Mouse (Mus musculus) gastrocnemius, postnatal 36 days (tissue): ENCODE measurements around the gene Mmp24. TPM values are rescaled to one million over a fixed set of nuclear protein-coding genes. Genes with fewer than 3 reads are reported as not detected.
"Not testable (repeated sequence)": the region's sequence is repeated elsewhere in the genome, so short reads cannot be mapped to it uniquely, and the experiment has no call there.

Source experiments
- DNase-seq, 2 experiments: peaks; one replicate each; pipeline ENCODE4 v3.0.0; 2022
- intact Hi-C: fragments of 180-260 bp; cut with DNase I; formaldehyde crosslinking; loops from one replicate; pipeline ENCODE4 v1.15.1; 2025
- total RNA-seq, 2 experiments: library from RNA; stranded (reverse); gene quantifications; 2 replicates each; pipeline ENCODE4 v1.2.3; 2021

The Mmp24 gene
- total RNA-seq, 2 experiments from 2014 or later: not detected

GRCm38 (mm10) chr2:155809620-155810019 is 34.5 kb downstream of the Mmp24 start:
- DNase-seq: no peak
- intact Hi-C loops: loop anchor here (5.0 to 10.0 kb wide), 2 partner anchors 42 to 115 kb away; partner anchors contain the start of gene Trpc4ap

GRCm38 (mm10) chr2:155811821-155812396 is 36.8 kb downstream of the Mmp24 start:
- peak; percentile 68 to 70 for DNase-seq
- intact Hi-C loops: loop anchor here (5.0 to 10.0 kb wide), 2 partner anchors 45 to 117 kb away; partner anchors contain the start of gene Trpc4ap

- no peak for DNase-seq
- intact Hi-C loops: loop anchor here (5.0 to 10.0 kb wide), 2 partner anchors 45 to 118 kb away; partner anchors contain the start of gene Trpc4ap
Observed at GRCm38 (mm10) chr2:155812637-155813036, 37.5 kb downstream of the Mmp24 start.

GRCm38 (mm10) chr2:155814829-155815228 is 39.7 kb downstream of the Mmp24 start:
- no peak for DNase-seq
- intact Hi-C loops: loop anchor here (5.0 to 10.0 kb wide), 2 partner anchors 48 to 120 kb away; partner anchors contain the start of gene Trpc4ap

GRCm38 (mm10) chr2:155816179-155816578 is 41.0 kb downstream of the Mmp24 start:
- no peak for DNase-seq
- intact Hi-C loops: loop anchor here (10.0 kb wide), 1 partner anchor 121 kb away; the partner anchor contains the start of gene Trpc4ap

GRCm38 (mm10) chr2:155817301-155818245 is 42.4 kb downstream of the Mmp24 start:
- DNase-seq: peak; percentile 51 to 65
- intact Hi-C loops: loop anchor here (10.0 kb wide), 1 partner anchor 123 kb away; the partner anchor contains the start of gene Trpc4ap

GRCm38 (mm10) chr2:155818596-155819391 is 43.7 kb downstream of the Mmp24 start:
- peak; percentile 93 to 97 for DNase-seq
- intact Hi-C loops: loop anchor here (10.0 kb wide), 1 partner anchor 124 kb away; the partner anchor contains the start of gene Trpc4ap

GRCm38 (mm10) chr2:155819392-155819448 is 44.1 kb downstream of the Mmp24 start, which contains the start of gene BC029722:
Gene BC029722 (minus strand): TSS chr2:155819426.
- DNase-seq: no peak
- intact Hi-C loops: loop anchor here (10.0 kb wide), 1 partner anchor 124 kb away; the partner anchor contains the start of gene Trpc4ap

GRCm38 (mm10) chr2:155819449-155820251 is 44.5 kb downstream of the Mmp24 start:
- intact Hi-C loops: loop anchor here (10.0 kb wide), 1 partner anchor 125 kb away; the partner anchor contains the start of gene Trpc4ap
- DNase-seq: no peak

- intact Hi-C loops: no loop called here
- DNase-seq: no peak
Observed at GRCm38 (mm10) chr2:155820779-155821178, 45.6 kb downstream of the Mmp24 start.

GRCm38 (mm10) chr2:155823722-155824121 is 48.6 kb downstream of the Mmp24 start:
- intact Hi-C loops: no loop called here
- DNase-seq: no peak

- DNase-seq: no peak
- intact Hi-C loops: no loop called here
Observed at GRCm38 (mm10) chr2:155825904-155826629, 50.9 kb downstream of the Mmp24 start.

- peak; percentile 70 to 79 for DNase-seq
Observed at GRCm38 (mm10) chr2:155826630-155827424, 51.7 kb downstream of the Mmp24 start, which contains the start of gene Eif6. Gene Eif6 (minus strand): TSS chr2:155826925.

GRCm38 (mm10) chr2:155830841-155831240 is 55.7 kb downstream of the Mmp24 start:
- intact Hi-C loops: no loop called here
- DNase-seq: no peak

More at GRCm38 (mm10) chr2:155826630-155827424, 51.7 kb downstream of the Mmp24 start, which contains the start of gene Eif6:
- intact Hi-C loops: no loop called here

- no peak for DNase-seq
- intact Hi-C loops: no loop called here
Observed at GRCm38 (mm10) chr2:155831302-155831701, 56.2 kb downstream of the Mmp24 start.

- DNase-seq, intact Hi-C loops: not testable (repeated sequence)
Observed at GRCm38 (mm10) chr2:155832087-155832486, 56.9 kb downstream of the Mmp24 start.

GRCm38 (mm10) chr2:155834732-155835131 is 59.6 kb downstream of the Mmp24 start, which contains the start of gene Fam83c:
Gene Fam83c (minus strand): TSS chr2:155834854.
- no peak for DNase-seq
- intact Hi-C loops: no loop called here

GRCm38 (mm10) chr2:155837961-155838360 is 62.8 kb downstream of the Mmp24 start:
- DNase-seq: no peak
- intact Hi-C loops: no loop called here
